Mouse (Mus musculus) neural tube, embryonic 15.5 days (tissue): Measurements from ENCODE around the gene Tarbp1. TPM values are rescaled to one million over a fixed set of nuclear protein-coding genes. Genes with fewer than 3 reads are reported as not detected.
A peak's percentile ranks its signal among the peaks of the same experiment; 100 is the strongest.

Source experiments
- ATAC-seq: fragments of 200-750 bp; cut with Nextera tagmentation; 2 replicates; pipeline ENCODE4 v1.8.0; 2017; ENCODE audit warnings: mild to moderate bottlenecking, moderate TSS enrichment, moderate library complexity; ENCODE audit not compliant: low FRiP score
- H3K27ac ChIP-seq: fragments of 300-500 bp; sonication (generic); replicated peaks from 2 replicates; pipeline ENCODE4 v1.5.1; 2015; ENCODE audit warnings: mild to moderate bottlenecking, inconsistent platforms
- H3K27me3 ChIP-seq: fragments of 300-500 bp; sonication (generic); replicated peaks from 2 replicates; pipeline ENCODE4 v1.6.1; 2015; ENCODE audit warnings: inconsistent platforms
- H3K36me3 ChIP-seq: fragments of 300-500 bp; sonication (generic); 2 replicates; pipeline ENCODE4 v1.6.1; 2015; ENCODE audit warnings: inconsistent platforms
- H3K4me1 ChIP-seq: fragments of 300-500 bp; sonication (generic); 2 replicates; pipeline ENCODE4 v1.6.1; 2015; ENCODE audit warnings: inconsistent platforms
- H3K4me2 ChIP-seq: fragments of 300-500 bp; sonication (generic); 2 replicates; pipeline ENCODE4 v1.6.1; 2015; ENCODE audit warnings: inconsistent platforms, mild to moderate bottlenecking, moderate library complexity
- H3K4me3 ChIP-seq: fragments of 300-500 bp; sonication (generic); replicated peaks from 2 replicates; pipeline ENCODE4 v1.5.1; 2015; ENCODE audit warnings: mild to moderate bottlenecking, inconsistent platforms
- H3K9ac ChIP-seq: fragments of 300-500 bp; sonication (generic); replicated peaks from 2 replicates; pipeline ENCODE4 v1.6.1; 2015; ENCODE audit warnings: mild to moderate bottlenecking, inconsistent platforms
- H3K9me3 ChIP-seq: fragments of 300-500 bp; sonication (generic); replicated peaks from 2 replicates; pipeline ENCODE4 v1.6.1; 2016; ENCODE audit warnings: inconsistent platforms
- WGBS: fragments of 180-500 bp; shearing (Covaris S2); methylation state at CpG from one replicate; pipeline ENCODE4 v1.1.7; 2015; ENCODE audit warnings: mixed read lengths; 5-methylcytosine and 5-hydroxymethylcytosine counted together
- polyA plus RNA-seq: library from polyadenylated mRNA; unstranded; fragments of >200 nt; fragmentation: Nextera tagmentation; extraction: Ambion mirVana; gene quantifications from 2 replicates; pipeline ENCODE4 v1.2.1, GENCODE M21; 2015

The Tarbp1 gene
- polyA plus RNA-seq, 1 experiment from 2014 or later = 1.6 TPM

- 83% methylated on average over 2 of the region's 2 CpGs for WGBS
- no peaks in the 10 kb centered on the region for H3K4me1 ChIP-seq
- no peaks in the 10 kb centered on the region for H3K9me3 ChIP-seq
- ATAC-seq = no peak
- H3K27ac ChIP-seq = no peak overlapping the region
- no peak overlapping the region for H3K4me2 ChIP-seq
- no peak overlapping the region for H3K9ac ChIP-seq
- H3K36me3 ChIP-seq = no peaks in the 10 kb centered on the region
- H3K4me3 ChIP-seq = no peak overlapping the region
- no peaks in the 10 kb centered on the region for H3K27me3 ChIP-seq
Measured at GRCm38 (mm10) chr8:126508221-126508620, 33.4 kb upstream of the Tarbp1 start.

GRCm38 (mm10) chr8:126504492-126505182 lies 29.8 kb upstream of the Tarbp1 start:
- Histone ChIP-seq H3K27ac (no peak overlapping the region), H3K9ac (no peak overlapping the region), H3K4me1 (no peaks in the 10 kb centered on the region), H3K27me3 (no peaks in the 10 kb centered on the region), H3K4me3 (no peak overlapping the region), H3K4me2 (no peak overlapping the region), H3K9me3 (no peaks in the 10 kb centered on the region), H3K36me3 (no peaks in the 10 kb centered on the region)
- WGBS = 82% methylated on average over 16 of the region's 16 CpGs
- no peak for ATAC-seq

- H3K4me1 ChIP-seq = peaks cover 9% of the 10 kb centered on the region
- H3K9me3 ChIP-seq = no peaks in the 10 kb centered on the region
- H3K4me2 ChIP-seq = no peak overlapping the region
- no peak for ATAC-seq
- no peaks in the 10 kb centered on the region for H3K27me3 ChIP-seq
- no peak overlapping the region for H3K9ac ChIP-seq
- H3K4me3 ChIP-seq = no peak overlapping the region
- H3K27ac ChIP-seq = no peak overlapping the region
- H3K36me3 ChIP-seq = no peaks in the 10 kb centered on the region
- 53% methylated on average over 2 of the region's 2 CpGs for WGBS
Measured at GRCm38 (mm10) chr8:126502722-126503121, 27.9 kb upstream of the Tarbp1 start.

- Histone ChIP-seq H3K27ac (no peak overlapping the region), H3K9me3 (no peaks in the 10 kb centered on the region), H3K9ac (no peak overlapping the region), H3K4me2 (no peak overlapping the region), H3K4me3 (no peak overlapping the region), H3K27me3 (no peaks in the 10 kb centered on the region), H3K36me3 (no peaks in the 10 kb centered on the region), H3K4me1 (peaks cover 15% of the 10 kb centered on the region)
- WGBS = 99% methylated on average over 2 of the region's 2 CpGs
- ATAC-seq = no peak
Measured at GRCm38 (mm10) chr8:126499371-126499770, 24.5 kb upstream of the Tarbp1 start.

DNA sequence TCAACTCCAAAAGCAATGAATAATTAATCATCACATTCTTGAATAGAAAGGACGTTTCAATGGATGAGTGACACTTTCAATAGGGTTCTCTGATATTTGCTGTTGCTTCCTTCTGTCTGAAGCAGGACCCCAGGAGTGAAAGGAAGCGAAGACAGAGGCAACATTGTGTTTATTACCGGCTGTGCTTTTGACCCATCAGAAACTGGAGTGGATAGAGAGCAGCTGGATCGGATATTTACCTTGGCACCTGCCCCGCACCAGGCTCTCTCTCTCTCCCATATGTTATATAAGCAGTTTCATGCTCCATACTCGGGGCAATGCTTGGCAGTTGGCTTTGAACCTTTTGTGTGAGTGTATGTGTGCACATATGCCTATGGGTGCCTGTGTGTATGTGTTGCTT lies 23.6 kb upstream of the Tarbp1 start:
- no peak overlapping the region; the same call in 1 of the 2 replicates for H3K4me3 ChIP-seq
- H3K9ac ChIP-seq = no peak overlapping the region
- H3K4me2 ChIP-seq = peak overlapping the region; percentile 65
- ATAC-seq = no peak
- 36% methylated on average over 6 of the region's 6 CpGs for WGBS
- no peaks in the 10 kb centered on the region for H3K27me3 ChIP-seq
- no peaks in the 10 kb centered on the region for H3K36me3 ChIP-seq
- peaks cover 15% of the 10 kb centered on the region for H3K4me1 ChIP-seq
- no peaks in the 10 kb centered on the region for H3K9me3 ChIP-seq
- peak overlapping the region; percentile 89 for H3K27ac ChIP-seq

DNA sequence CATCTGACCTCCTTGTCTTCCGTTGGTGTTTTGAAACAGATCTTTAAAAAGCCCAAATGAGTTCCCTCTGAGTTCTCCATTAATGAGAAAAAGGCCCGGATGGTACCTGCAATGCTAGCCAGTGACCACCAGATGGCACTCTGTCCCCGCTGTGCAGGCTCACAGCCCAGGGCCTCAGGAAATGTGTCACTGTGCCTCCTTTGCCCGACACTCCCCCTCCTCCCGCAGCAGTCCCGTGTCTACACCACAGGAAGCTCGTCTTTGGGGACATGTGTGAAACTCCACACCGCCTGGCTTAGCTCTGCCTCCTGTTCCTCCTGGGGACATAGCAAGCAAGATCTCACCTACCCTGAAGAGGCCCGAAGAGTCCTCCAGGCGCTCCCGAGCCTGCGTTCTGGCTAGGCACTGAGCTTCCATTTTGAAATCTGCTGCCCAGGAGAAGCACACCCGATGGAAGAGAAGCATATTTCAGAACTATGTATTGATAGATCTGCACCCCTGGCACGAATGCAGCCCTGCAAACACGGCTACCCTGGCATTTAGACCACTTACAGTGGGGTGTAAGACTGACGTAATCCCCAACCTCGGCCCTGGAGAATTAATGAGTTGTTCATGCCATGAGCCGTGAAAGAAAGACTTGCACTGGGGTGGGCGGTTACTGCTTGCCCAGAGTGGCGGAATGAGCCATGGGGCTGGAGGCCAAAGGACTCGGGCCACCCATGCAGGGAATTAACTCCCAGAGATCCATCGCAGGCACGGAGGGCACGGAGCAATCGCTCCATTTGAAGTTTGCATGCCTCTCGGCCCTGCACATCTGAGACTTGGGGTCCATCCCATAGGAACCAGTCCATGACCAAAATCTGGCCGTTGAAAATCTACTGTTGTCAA lies 22.9 kb upstream of the Tarbp1 start:
- Histone ChIP-seq H3K4me1 (peaks cover 15% of the 10 kb centered on the region), H3K9me3 (no peaks in the 10 kb centered on the region), H3K4me3 (peak overlapping the region; percentile 40), H3K4me2 (peak overlapping the region; percentile 65), H3K27me3 (no peaks in the 10 kb centered on the region), H3K9ac (peak overlapping the region; percentile 53), H3K36me3 (no peaks in the 10 kb centered on the region), H3K27ac (peak overlapping the region; percentile 89)
- 8% methylated on average over 27 of the region's 27 CpGs for WGBS
- peak; percentile 95 for ATAC-seq

- WGBS = 81% methylated on average over 5 of the region's 5 CpGs
- ATAC-seq = no peak; the same call in 1 of the 2 replicates
- no peak overlapping the region for H3K4me3 ChIP-seq
- H3K36me3 ChIP-seq = no peaks in the 10 kb centered on the region
- no peaks in the 10 kb centered on the region for H3K27me3 ChIP-seq
- H3K4me2 ChIP-seq = no peak overlapping the region
- H3K4me1 ChIP-seq = peaks cover 15% of the 10 kb centered on the region
- H3K27ac ChIP-seq = no peak overlapping the region
- H3K9me3 ChIP-seq = no peaks in the 10 kb centered on the region
- H3K9ac ChIP-seq = 0 out of 2 replicates have a peak overlapping the region, but pooled peaks have one; percentile 1
Measured at GRCm38 (mm10) chr8:126496915-126497314, 22.1 kb upstream of the Tarbp1 start.

- Histone ChIP-seq H3K9me3 (no peaks in the 10 kb centered on the region), H3K4me3 (no peak overlapping the region), H3K4me2 (no peak overlapping the region), H3K9ac (no peak overlapping the region), H3K4me1 (peaks cover 15% of the 10 kb centered on the region), H3K27me3 (no peaks in the 10 kb centered on the region), H3K27ac (no peak overlapping the region), H3K36me3 (no peaks in the 10 kb centered on the region)
- no peak for ATAC-seq
- WGBS = 83% methylated on average over 12 of the region's 12 CpGs
Measured at GRCm38 (mm10) chr8:126495461-126495860, 20.6 kb upstream of the Tarbp1 start.

- Histone ChIP-seq H3K9ac (no peak overlapping the region), H3K4me1 (peaks cover 15% of the 10 kb centered on the region), H3K27me3 (no peaks in the 10 kb centered on the region), H3K4me3 (no peak overlapping the region), H3K36me3 (no peaks in the 10 kb centered on the region), H3K27ac (no peak overlapping the region), H3K9me3 (no peaks in the 10 kb centered on the region), H3K4me2 (no peak overlapping the region)
- ATAC-seq = no peak
- WGBS = 66% methylated on average over 15 of the region's 15 CpGs
Measured at GRCm38 (mm10) chr8:126494160-126495110, 19.6 kb upstream of the Tarbp1 start.

GRCm38 (mm10) chr8:126482938-126483337 lies 8.1 kb upstream of the Tarbp1 start:
- 11% methylated on average over 5 of the region's 5 CpGs for WGBS
- Histone ChIP-seq H3K9ac (no peak overlapping the region), H3K4me1 (0 out of 2 replicates have a peak, but pooled peaks cover 2% of the 10 kb centered on the region), H3K36me3 (no peaks in the 10 kb centered on the region), H3K27me3 (no peaks in the 10 kb centered on the region), H3K27ac (no peak overlapping the region), H3K9me3 (no peaks in the 10 kb centered on the region), H3K4me3 (no peak overlapping the region), H3K4me2 (no peak overlapping the region)
- ATAC-seq = peak; percentile 53; the same call in 1 of the 2 replicates

DNA sequence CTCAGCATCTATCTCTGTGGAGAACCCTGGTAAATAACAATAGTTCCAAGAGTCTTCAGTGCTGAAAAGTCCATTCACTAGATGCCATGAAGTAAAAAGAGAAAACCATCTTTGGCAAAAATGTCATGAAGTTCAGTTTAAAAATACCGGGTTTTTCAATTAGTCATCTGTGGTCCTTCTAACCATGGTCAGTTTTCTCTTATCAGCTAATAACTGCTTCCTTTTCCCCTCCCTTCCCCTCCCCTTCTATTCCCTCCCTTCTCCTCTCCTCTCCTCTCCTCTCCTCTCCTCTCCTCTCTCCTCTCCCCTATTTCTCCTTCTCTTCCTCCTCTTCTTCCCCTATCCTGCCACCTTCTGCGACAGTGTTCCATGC lies 7.5 kb upstream of the Tarbp1 start:
- WGBS = 62% methylated on average over 2 of the region's 2 CpGs
- ATAC-seq = no peak
- Histone ChIP-seq H3K4me2 (no peak overlapping the region), H3K4me1 (0 out of 2 replicates have a peak, but pooled peaks cover 2% of the 10 kb centered on the region), H3K27me3 (no peaks in the 10 kb centered on the region), H3K9me3 (no peaks in the 10 kb centered on the region), H3K4me3 (no peak overlapping the region), H3K27ac (no peak overlapping the region), H3K9ac (no peak overlapping the region), H3K36me3 (no peaks in the 10 kb centered on the region)
